Mouse (Mus musculus): ENCODE data around the gene Rpl7l1. TPM values are rescaled to one million over a fixed set of nuclear protein-coding genes. Genes with fewer than 3 reads are reported as not detected.
A peak's percentile ranks its signal among the peaks of the same experiment; 100 is the strongest.

Gene Rpl7l1
- total RNA-seq, 2 experiments from 2014 or later: 42.8 to 51.2 TPM

- Histone ChIP-seq H3K4me3 (no peak overlapping the region), H3K27ac (no peak overlapping the region)
- TF ChIP-seq CTCF (conservative IDR thresholded peaks at IDR 0.05): no peak
- no peak for DNase-seq (ENCODE audit: low spot score in 2 of 2)
Measured at GRCm38 (mm10) chr17:46749282-46749681, 33.2 kb downstream of the Rpl7l1 start.

GRCm38 (mm10) chr17:46747806-46748205, 34.7 kb downstream of the Rpl7l1 start:
- DNase-seq (ENCODE audit: low spot score in 2 of 2): no peak
- Histone ChIP-seq H3K27ac (no peak overlapping the region), H3K4me3 (no peak overlapping the region)
- TF ChIP-seq CTCF (conservative IDR thresholded peaks at IDR 0.05): no peak

DNA sequence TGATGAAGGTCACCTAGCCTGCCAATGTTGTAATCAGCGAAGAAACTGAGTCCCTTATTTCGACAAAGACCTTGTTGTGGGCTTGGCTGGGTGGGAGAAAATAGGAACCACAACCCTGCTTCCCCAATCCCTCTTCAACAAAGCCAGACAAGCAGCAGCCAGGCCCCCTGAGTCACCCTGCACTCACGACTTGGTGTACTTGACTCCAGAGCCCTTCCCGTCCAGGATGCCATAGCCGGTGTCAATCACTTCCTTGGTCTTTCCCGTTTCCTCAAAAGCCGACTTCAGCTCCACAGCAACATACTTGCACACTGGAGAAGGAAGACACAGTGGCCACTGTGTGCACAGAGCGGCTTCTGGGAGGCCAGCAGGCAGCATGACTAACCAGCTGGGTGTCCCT, 35.2 kb downstream of the Rpl7l1 start:
- TF ChIP-seq CTCF (conservative IDR thresholded peaks at IDR 0.05): no peak
- H3K27ac ChIP-seq: no peak overlapping the region
- H3K4me3 ChIP-seq: no peak overlapping the region
- DNase-seq (ENCODE audit: low spot score in 2 of 2): no peak

- DNase-seq (ENCODE audit: low spot score in 2 of 2): no peak
- Histone ChIP-seq H3K4me3 (no peak overlapping the region), H3K27ac (no peak overlapping the region)
- TF ChIP-seq CTCF (conservative IDR thresholded peaks at IDR 0.05): no peak
Measured at GRCm38 (mm10) chr17:46745506-46745905, 37.0 kb downstream of the Rpl7l1 start.

GRCm38 (mm10) chr17:46742986-46743385, 39.5 kb downstream of the Rpl7l1 start:
- Histone ChIP-seq H3K27ac (no peak overlapping the region), H3K4me3 (no peak overlapping the region)
- no peak for TF ChIP-seq CTCF (conservative IDR thresholded peaks at IDR 0.05)
- no peak for DNase-seq (ENCODE audit: low spot score in 2 of 2)

GRCm38 (mm10) chr17:46741305-46741704, 41.2 kb downstream of the Rpl7l1 start:
- H3K27ac ChIP-seq: no peak overlapping the region
- no peak overlapping the region for H3K4me3 ChIP-seq
- DNase-seq (ENCODE audit: low spot score in 2 of 2): no peak
- TF ChIP-seq CTCF (conservative IDR thresholded peaks at IDR 0.05): no peak

- TF ChIP-seq CTCF (conservative IDR thresholded peaks at IDR 0.05): peak; percentile 75
- DNase-seq (ENCODE audit: low spot score in 2 of 2): peak in 1 of 2 experiments; percentile 37
- Histone ChIP-seq H3K27ac (no peak overlapping the region), H3K4me3 (no peak overlapping the region)
Measured at GRCm38 (mm10) chr17:46736160-46736559, 46.3 kb downstream of the Rpl7l1 start.

DNA sequence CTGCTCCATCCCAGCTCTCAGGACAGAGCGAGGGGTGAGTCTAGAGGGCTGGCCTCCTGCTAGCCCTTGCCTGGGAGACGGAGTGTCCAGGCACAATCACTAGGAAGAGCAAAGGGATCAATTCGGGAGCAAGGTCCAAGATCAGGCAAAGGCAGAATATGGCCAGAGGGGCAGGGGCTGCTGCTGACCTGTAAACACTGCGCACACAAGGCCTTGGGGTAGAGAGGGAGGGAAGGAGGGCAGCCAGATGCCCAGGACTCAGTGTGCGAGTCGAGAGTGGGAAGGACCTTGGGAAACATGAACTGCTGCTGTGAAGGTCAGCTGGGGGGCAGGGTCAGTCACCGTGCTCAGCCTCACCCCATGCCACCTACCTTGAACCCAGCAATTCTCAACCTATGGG, 47.2 kb downstream of the Rpl7l1 start:
- no peak for TF ChIP-seq CTCF (conservative IDR thresholded peaks at IDR 0.05)
- Histone ChIP-seq H3K27ac (no peak overlapping the region), H3K4me3 (no peak overlapping the region)
- no peak for DNase-seq (ENCODE audit: low spot score in 2 of 2)

GRCm38 (mm10) chr17:46734055-46734454, 48.4 kb downstream of the Rpl7l1 start:
- no peak for DNase-seq (ENCODE audit: low spot score in 2 of 2)
- no peak overlapping the region for H3K4me3 ChIP-seq
- TF ChIP-seq CTCF (conservative IDR thresholded peaks at IDR 0.05): no peak
- H3K27ac ChIP-seq: no peak overlapping the region

GRCm38 (mm10) chr17:46728904-46729318, 53.6 kb downstream of the Rpl7l1 start, which contains the start of gene Gnmt:
Gene Gnmt, minus strand, starts transcription at chr17:46729168.
- TF ChIP-seq CTCF (conservative IDR thresholded peaks at IDR 0.05): no peak
- no peak for DNase-seq (ENCODE audit: low spot score in 2 of 2)
- no peak within 1 kb of the TSS for H3K27ac ChIP-seq
- no peak within 1 kb of the TSS for H3K4me3 ChIP-seq

- no peak for TF ChIP-seq CTCF (conservative IDR thresholded peaks at IDR 0.05)
- H3K27ac ChIP-seq: no peak overlapping the region
- H3K4me3 ChIP-seq: no peak overlapping the region
- no peak for DNase-seq (ENCODE audit: low spot score in 2 of 2)
Measured at GRCm38 (mm10) chr17:46728496-46728895, 54.0 kb downstream of the Rpl7l1 start.

- Histone ChIP-seq H3K27ac (no peak overlapping the region), H3K4me3 (no peak overlapping the region)
- no peak for DNase-seq (ENCODE audit: low spot score in 2 of 2)
- peak; percentile 70 for TF ChIP-seq CTCF (conservative IDR thresholded peaks at IDR 0.05)
Measured at GRCm38 (mm10) chr17:46728021-46728420, 54.5 kb downstream of the Rpl7l1 start.

GRCm38 (mm10) chr17:46727271-46727670, 55.2 kb downstream of the Rpl7l1 start:
- DNase-seq (ENCODE audit: low spot score in 2 of 2): no peak
- Histone ChIP-seq H3K4me3 (no peak overlapping the region), H3K27ac (no peak overlapping the region)
- TF ChIP-seq CTCF (conservative IDR thresholded peaks at IDR 0.05): no peak

DNA sequence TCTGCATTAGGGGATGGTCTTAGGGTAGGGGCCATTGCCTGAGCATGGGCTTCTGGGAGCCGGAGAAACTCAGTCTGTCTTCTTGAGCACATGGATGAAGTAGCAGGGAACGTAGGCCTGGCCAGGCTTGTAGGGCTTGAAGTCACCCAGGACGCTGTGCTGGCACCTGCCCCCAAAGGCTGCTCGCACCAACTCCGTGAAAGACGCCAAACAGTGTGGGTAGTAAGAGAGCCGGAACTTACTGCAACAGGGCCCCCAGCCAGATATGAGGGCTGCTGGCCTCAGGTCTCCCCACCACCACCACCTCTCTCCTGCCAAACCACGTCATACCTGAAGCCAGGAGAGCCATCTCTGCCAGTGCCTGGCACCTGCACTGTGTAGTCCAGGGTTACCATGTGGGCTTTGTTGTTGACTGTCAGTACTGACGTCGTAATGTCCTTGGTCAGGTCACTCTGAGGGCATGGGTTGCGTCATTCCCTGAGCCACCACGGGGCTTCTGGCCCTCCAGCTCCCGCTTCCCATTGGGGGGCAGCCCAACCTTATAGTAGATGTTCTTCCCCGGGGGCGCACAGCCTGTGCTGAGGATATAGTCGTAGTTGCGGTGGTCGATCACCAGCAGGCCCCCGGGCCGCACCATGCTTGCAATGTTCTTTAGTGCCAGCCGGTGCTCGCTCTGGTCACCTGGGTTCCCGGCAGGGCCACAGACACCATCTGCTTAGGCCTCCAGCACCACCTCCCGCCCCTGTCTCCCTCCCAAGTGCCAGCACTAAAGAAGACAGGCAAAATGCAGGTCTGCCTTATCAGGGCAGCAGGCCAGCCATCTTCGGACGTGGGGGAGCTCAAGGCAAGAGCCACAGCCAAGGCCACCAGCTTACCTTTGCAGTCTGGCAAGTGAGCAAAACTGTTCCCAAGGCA, 56.5 kb downstream of the Rpl7l1 start:
- Histone ChIP-seq H3K27ac (no peak overlapping the region), H3K4me3 (no peak overlapping the region)
- no peak; the same call in 1 of the 2 replicates for TF ChIP-seq CTCF (conservative IDR thresholded peaks at IDR 0.05)
- DNase-seq (ENCODE audit: low spot score in 2 of 2): no peak
